Mouse (Mus musculus): Measurements from ENCODE around the gene AC109138.7. TPM values are rescaled to one million over a fixed set of nuclear protein-coding genes. Genes with fewer than 3 reads are reported as not detected.

Gene AC109138.7
- polyA plus RNA-seq, 1 experiment from 2014 or later, result not detected

- H3K27ac ChIP-seq, result no peak overlapping the region
- H3K4me1 ChIP-seq, result peaks cover 28% of the 10 kb centered on the region
- H3K36me3 ChIP-seq, result no peaks in the 10 kb centered on the region
- ATAC-seq (replicated peaks; ENCODE audit: low FRiP score), result no peak
- WGBS, result 34% methylated on average over 3 of the region's 3 CpGs
- peaks cover 2% of the 10 kb centered on the region; the same call in 1 of the 2 replicates for H3K27me3 ChIP-seq
- H3K4me2 ChIP-seq, result no peak overlapping the region
- no peaks in the 10 kb centered on the region for H3K9me3 ChIP-seq (replicated peaks)
- no peak overlapping the region for H3K4me3 ChIP-seq (replicated peaks)
- no peak overlapping the region for H3K9ac ChIP-seq
Observed at GRCm38 (mm10) chr19:4181892-4182291, 32.3 kb upstream of the AC109138.7 start.

GRCm38 (mm10) chr19:4183689-4184088, 30.5 kb upstream of the AC109138.7 start:
- Histone ChIP-seq H3K4me2 (no peak overlapping the region), H3K9me3 (replicated peaks) (no peaks in the 10 kb centered on the region), H3K9ac (no peak overlapping the region), H3K4me1 (peaks cover 33% of the 10 kb centered on the region), H3K27ac (0 out of 2 replicates have a peak overlapping the region, but pooled peaks have one; percentile 8), H3K36me3 (no peaks in the 10 kb centered on the region), H3K27me3 (no peaks in the 10 kb centered on the region), H3K4me3 (replicated peaks) (no peak overlapping the region)
- WGBS, result 89% methylated on average over 2 of the region's 2 CpGs
- ATAC-seq (replicated peaks; ENCODE audit: low FRiP score), result no peak

GRCm38 (mm10) chr19:4184976-4185975, 28.9 kb upstream of the AC109138.7 start:
- no peak for ATAC-seq (replicated peaks; ENCODE audit: low FRiP score)
- H3K27ac ChIP-seq, result peak overlapping the region; percentile 66

GRCm38 (mm10) chr19:4187303-4187702, 26.9 kb upstream of the AC109138.7 start:
- Histone ChIP-seq H3K9me3 (replicated peaks) (no peaks in the 10 kb centered on the region), H3K4me2 (no peak overlapping the region), H3K9ac (no peak overlapping the region), H3K27ac (no peak overlapping the region), H3K36me3 (no peaks in the 10 kb centered on the region), H3K4me1 (peaks cover 39% of the 10 kb centered on the region), H3K27me3 (no peaks in the 10 kb centered on the region), H3K4me3 (replicated peaks) (no peak overlapping the region)
- 64% methylated on average over 3 of the region's 3 CpGs for WGBS
- no peak for ATAC-seq (replicated peaks; ENCODE audit: low FRiP score)

More at GRCm38 (mm10) chr19:4184976-4185975, 28.9 kb upstream of the AC109138.7 start:
- peaks cover 33% of the 10 kb centered on the region for H3K4me1 ChIP-seq
- peak overlapping the region; percentile 32 for H3K4me2 ChIP-seq
- no peak overlapping the region for H3K4me3 ChIP-seq (replicated peaks)
- no peaks in the 10 kb centered on the region for H3K27me3 ChIP-seq
- no peaks in the 10 kb centered on the region for H3K36me3 ChIP-seq
- no peak overlapping the region for H3K9ac ChIP-seq
- WGBS, result 47% methylated on average over 15 of the region's 15 CpGs
- no peaks in the 10 kb centered on the region for H3K9me3 ChIP-seq (replicated peaks)

GRCm38 (mm10) chr19:4189051-4189620, 25.0 kb upstream of the AC109138.7 start:
- ATAC-seq (replicated peaks; ENCODE audit: low FRiP score), result no peak
- Histone ChIP-seq H3K4me3 (replicated peaks) (no peak overlapping the region), H3K27me3 (no peaks in the 10 kb centered on the region), H3K4me1 (peaks cover 48% of the 10 kb centered on the region), H3K9ac (no peak overlapping the region), H3K4me2 (no peak overlapping the region), H3K27ac (no peak overlapping the region), H3K9me3 (replicated peaks) (no peaks in the 10 kb centered on the region), H3K36me3 (peaks cover 11% of the 10 kb centered on the region)
- WGBS, result 83% methylated on average over 12 of the region's 12 CpGs

GRCm38 (mm10) chr19:4190831-4191334, 23.3 kb upstream of the AC109138.7 start, which contains the start of gene Tbc1d10c:
Tbc1d10c (minus strand) TSS chr19:4191284.
- Histone ChIP-seq H3K27ac (peak within 1 kb of the TSS; percentile 98), H3K36me3 (peaks cover 28% of the 10 kb centered on the region), H3K9ac (peak within 1 kb of the TSS; percentile 99), H3K4me3 (replicated peaks) (peak within 1 kb of the TSS; percentile 87), H3K4me2 (peak within 1 kb of the TSS; percentile 77), H3K27me3 (no peaks in the 10 kb centered on the region), H3K4me1 (peaks cover 50% of the 10 kb centered on the region), H3K9me3 (replicated peaks) (no peaks in the 10 kb centered on the region)
- whole genome bisulfite sequencing, result 35% methylated on average over 4 of the region's 4 CpGs
- no peak for ATAC-seq (replicated peaks; ENCODE audit: low FRiP score)

- ATAC-seq (replicated peaks; ENCODE audit: low FRiP score), result peak; percentile 94
- H3K4me1 ChIP-seq, result peaks cover 57% of the 10 kb centered on the region
Observed at GRCm38 (mm10) chr19:4191528-4192250, 22.5 kb upstream of the AC109138.7 start, which contains the start of gene Ppp1ca. Ppp1ca (plus strand) TSS chr19:4192065.

GRCm38 (mm10) chr19:4192251-4192985, 21.7 kb upstream of the AC109138.7 start:
- peak overlapping the region; percentile 98 for H3K27ac ChIP-seq
- peaks cover 42% of the 10 kb centered on the region for H3K36me3 ChIP-seq
- under 1% methylated on average over 51 of the region's 52 CpGs for WGBS
- ATAC-seq (replicated peaks; ENCODE audit: low FRiP score), result peak; percentile 57; the same call in 1 of the 2 replicates
- peak overlapping the region; percentile 87 for H3K4me3 ChIP-seq (replicated peaks)
- H3K27me3 ChIP-seq, result no peaks in the 10 kb centered on the region
- H3K9me3 ChIP-seq (replicated peaks), result no peaks in the 10 kb centered on the region
- H3K4me1 ChIP-seq, result peaks cover 65% of the 10 kb centered on the region
- peak overlapping the region; percentile 99 for H3K9ac ChIP-seq
- peak overlapping the region; percentile 77 for H3K4me2 ChIP-seq

More at GRCm38 (mm10) chr19:4191528-4192250, 22.5 kb upstream of the AC109138.7 start, which contains the start of gene Ppp1ca:
- Histone ChIP-seq H3K36me3 (peaks cover 35% of the 10 kb centered on the region), H3K9me3 (replicated peaks) (no peaks in the 10 kb centered on the region), H3K27me3 (no peaks in the 10 kb centered on the region), H3K27ac (peak within 1 kb of the TSS; percentile 98), H3K4me2 (peak within 1 kb of the TSS; percentile 77), H3K4me3 (replicated peaks) (peak within 1 kb of the TSS; percentile 87), H3K9ac (peak within 1 kb of the TSS; percentile 99)
- WGBS, result 3% methylated on average over 41 of the region's 47 CpGs

GRCm38 (mm10) chr19:4193129-4193528, 21.0 kb upstream of the AC109138.7 start:
- no peaks in the 10 kb centered on the region for H3K27me3 ChIP-seq
- ATAC-seq (replicated peaks; ENCODE audit: low FRiP score), result no peak
- 59% methylated on average over 6 of the region's 6 CpGs for WGBS
- H3K4me1 ChIP-seq, result peaks cover 65% of the 10 kb centered on the region
- peak overlapping the region; percentile 99 for H3K9ac ChIP-seq
- peak overlapping the region; percentile 77 for H3K4me2 ChIP-seq
- H3K4me3 ChIP-seq (replicated peaks), result peak overlapping the region; percentile 87
- H3K36me3 ChIP-seq, result peaks cover 49% of the 10 kb centered on the region
- peak overlapping the region; percentile 98; the same call in 1 of the 2 replicates for H3K27ac ChIP-seq
- H3K9me3 ChIP-seq (replicated peaks), result no peaks in the 10 kb centered on the region

GRCm38 (mm10) chr19:4194021-4194724, 20.0 kb upstream of the AC109138.7 start:
- Histone ChIP-seq H3K27ac (no peak overlapping the region), H3K4me3 (replicated peaks) (peak overlapping the region; percentile 87; the same call in 1 of the 2 replicates), H3K27me3 (no peaks in the 10 kb centered on the region), H3K9ac (no peak overlapping the region), H3K9me3 (replicated peaks) (no peaks in the 10 kb centered on the region), H3K4me1 (peaks cover 64% of the 10 kb centered on the region), H3K4me2 (0 out of 2 replicates have a peak overlapping the region, but pooled peaks have one; percentile 77), H3K36me3 (peaks cover 59% of the 10 kb centered on the region)
- WGBS, result 83% methylated on average over 8 of the region's 8 CpGs
- ATAC-seq (replicated peaks; ENCODE audit: low FRiP score), result no peak

All from kidney, embryonic 15.5 days (tissue).